Comparison of ENCODE assay signal across 8 mouse cellular contexts in genomic region chr4:45654019-45654803, GRCm38 (mm10).
A peak's percentile ranks its signal among the peaks of the same experiment; 100 is the strongest.
DNase-seq lines count a peak whose midpoint lies in the region; ATAC-seq and TF ChIP-seq lines count a peak whose summit lies in the region.

No protein-coding gene starts in this region.

- peak overlapping the region; percentile 39 for H3K4me2 ChIP-seq in heart, embryonic 14.5 days (ENCODE audit: low read length)
- H3K4me2 ChIP-seq in hindbrain, postnatal 0 days (ENCODE audit: low read depth, low read length): peak overlapping the region; percentile 36
- peak overlapping the region; percentile 1; the same call in 1 of the 2 replicates for H3K4me2 ChIP-seq in neural tube, embryonic 14.5 days (ENCODE audit: low read depth, low read length)

- TF ChIP-seq CTCF in hindbrain, postnatal 0 days (IDR thresholded peaks at IDR 0.05; ENCODE audit: low read depth): no peak

- H3K9me3 ChIP-seq in heart, embryonic 14.5 days (ENCODE audit: control insufficient read depth, low read length): 0 out of 2 replicates have a peak, but pooled peaks cover 3% of the 10 kb centered on the region
- H3K9me3 ChIP-seq in hindbrain, postnatal 0 days (ENCODE audit: low read length): no peaks in the 10 kb centered on the region
- no peaks in the 10 kb centered on the region for H3K9me3 ChIP-seq in neural tube, embryonic 14.5 days (ENCODE audit: control insufficient read depth, low read length)

- no peak overlapping the region for H3K27ac ChIP-seq in heart, embryonic 14.5 days (replicated peaks in 1 of 2; ENCODE audit: control insufficient read depth in 1 of 2, insufficient read depth in 1 of 2, low read depth in 2 of 2, low read length in 2 of 2)
- H3K27ac ChIP-seq in hindbrain, postnatal 0 days: no peak overlapping the region
- H3K27ac ChIP-seq in neural tube, embryonic 14.5 days (ENCODE audit: low read depth, low read length): no peak overlapping the region

- ATAC-seq in heart, embryonic 14.5 days (ENCODE audit: insufficient number of reproducible peaks, insufficient read depth, low FRiP score, low read depth): no peak
- ATAC-seq in hindbrain, postnatal 0 days: no peak
- no peak for ATAC-seq in neural tube, embryonic 14.5 days (ENCODE audit: low read depth)

- WGBS in heart, embryonic 14.5 days: 16% methylated on average over 14 of the region's 14 CpGs
- WGBS in hindbrain, postnatal 0 days: 10% methylated on average over 14 of the region's 14 CpGs
- WGBS in neural tube, embryonic 14.5 days: 3% methylated on average over 14 of the region's 14 CpGs

- H3K27me3 ChIP-seq in heart, embryonic 14.5 days (ENCODE audit: control insufficient read depth, insufficient read depth, low read length): no peaks in the 10 kb centered on the region
- H3K27me3 ChIP-seq in hindbrain, postnatal 0 days (ENCODE audit: insufficient read depth, low read length): no peaks in the 10 kb centered on the region
- H3K27me3 ChIP-seq in neural tube, embryonic 14.5 days (ENCODE audit: control insufficient read depth, insufficient read depth, low read length): no peaks in the 10 kb centered on the region

- no peak overlapping the region for H3K4me3 ChIP-seq in heart, embryonic 14.5 days (ENCODE audit: control insufficient read depth in 1 of 2, insufficient read depth in 1 of 2, low read depth in 1 of 2, low read length in 2 of 2)
- no peak overlapping the region for H3K4me3 ChIP-seq in hindbrain, postnatal 0 days (ENCODE audit: low read length)
- no peak overlapping the region for H3K4me3 ChIP-seq in neural tube, embryonic 14.5 days (ENCODE audit: low read depth, low read length)

- H3K4me1 ChIP-seq in heart, embryonic 14.5 days (ENCODE audit: control insufficient read depth in 2 of 2, insufficient read depth in 2 of 2, low read length in 2 of 2): peaks cover 8 to 17% of the 10 kb centered on the region in 2 experiments; a peak in 3 of 4 replicates
- H3K4me1 ChIP-seq in hindbrain, postnatal 0 days (ENCODE audit: insufficient read depth, low read length): 0 out of 2 replicates have a peak, but pooled peaks cover 8% of the 10 kb centered on the region
- H3K4me1 ChIP-seq in neural tube, embryonic 14.5 days (ENCODE audit: control insufficient read depth, insufficient read depth, low read length): peaks cover 6% of the 10 kb centered on the region; the same call in 1 of the 2 replicates

- no peak overlapping the region for H3K9ac ChIP-seq in heart, embryonic 14.5 days (ENCODE audit: low read length)
- H3K9ac ChIP-seq in hindbrain, postnatal 0 days (replicated peaks; ENCODE audit: low read length): no peak overlapping the region
- H3K9ac ChIP-seq in neural tube, embryonic 14.5 days (replicated peaks; ENCODE audit: low read depth, low read length): no peak overlapping the region

- DNase-seq in heart, postnatal 4 days: no peak
- peak; percentile 73 for DNase-seq in embryo, embryonic 10.5 days (ENCODE audit: low spot score)
- DNase-seq in hindbrain, postnatal 0 days (ENCODE audit: low spot score): peak; percentile 22
- DNase-seq in ovary, adult 18-20 months (ENCODE audit: low spot score): no peak
- DNase-seq in right cerebral cortex, postnatal 25 days: no peak
- no peak for DNase-seq in layer of hippocampus, postnatal 36 days

- no peaks in the 10 kb centered on the region for H3K36me3 ChIP-seq in heart, embryonic 14.5 days (ENCODE audit: control insufficient read depth, insufficient read depth, low read length)
- no peaks in the 10 kb centered on the region for H3K36me3 ChIP-seq in hindbrain, postnatal 0 days (ENCODE audit: insufficient read depth, low read length)
- no peaks in the 10 kb centered on the region for H3K36me3 ChIP-seq in neural tube, embryonic 14.5 days (ENCODE audit: control insufficient read depth, insufficient read depth, low read length)

Comparison
In these comparisons a context has a peak if more than half of its experiments do, and no peak if none do; other contexts are left out.
1. DNase-seq: peak in embryo, embryonic 10.5 days (single experiment) and hindbrain, postnatal 0 days (single experiment); none in heart, postnatal 4 days (single experiment), ovary, adult 18-20 months (single experiment), right cerebral cortex, postnatal 25 days (single experiment) and layer of hippocampus, postnatal 36 days (0 of 2).
2. Peak in every context shown above with its lines, with median percentiles within 50 percentile points of each other: H3K4me2 ChIP-seq.